Mouse (Mus musculus): ENCODE measurements around the gene 4930519P11Rik. TPM values are rescaled to one million over a fixed set of nuclear protein-coding genes. Genes with fewer than 3 reads are reported as not detected.

The 4930519P11Rik gene
- total and polyA plus RNA-seq, 3 experiments = not detected

- no peak overlapping the region for H3K27ac ChIP-seq (ENCODE audit: insufficient read depth, low read depth)
- dilution Hi-C loops (cut with MboI; ENCODE audit: extremely low pct_ligation_motif_present, extremely low pct_unique_long_range_greater_than_20kb, low sequenced_read_pairs) = no loop called here
- no peak overlapping the region for H3K4me3 ChIP-seq (replicated peaks in 1 of 3; ENCODE audit: low read depth in 2 of 3, low read length in 2 of 3, poor library complexity in 1 of 3)
- H3K4me1 ChIP-seq (ENCODE audit: control insufficient read depth in 1 of 2, insufficient read depth in 2 of 2) = no peaks in the 10 kb centered on the region
- H3K79me2 ChIP-seq (replicated peaks; ENCODE audit: control insufficient read depth, extremely low read depth, insufficient read depth, poor library complexity, severe bottlenecking) = no peaks in the 10 kb centered on the region
- in situ Hi-C loops (cut with MboI; ENCODE audit: low pct_ligation_motif_present, low pct_unique_long_range_greater_than_20kb, low sequenced_read_pairs) = no loop called here
- H3K9me3 ChIP-seq (replicated peaks; ENCODE audit: low read length) = no peaks in the 10 kb centered on the region
- H3K4me2 ChIP-seq (ENCODE audit: insufficient read depth, low read depth, poor library complexity, severe bottlenecking) = no peak overlapping the region
- no peak for DNase-seq (ENCODE audit: extremely low read depth)
- no peaks in the 10 kb centered on the region for H3K27me3 ChIP-seq (replicated peaks)
- H3K36me3 ChIP-seq (replicated peaks in 1 of 2; ENCODE audit: control insufficient read depth in 1 of 2, insufficient read depth in 1 of 2, low read length in 1 of 2) = peaks cover 5 to 30% of the 10 kb centered on the region in 2 experiments
- no peak overlapping the region for H3K9ac ChIP-seq (ENCODE audit: insufficient read depth, low read depth)
- TF ChIP-seq ZNF384 (IDR thresholded peaks at IDR 0.05; ENCODE audit: low read depth, low read length) = no peak
These were observed 22.0 kb downstream of the 4930519P11Rik start for GRCm38 (mm10) chr2:154591239-154591638.

GRCm38 (mm10) chr2:154589051-154589450, 24.2 kb downstream of the 4930519P11Rik start:
- no peaks in the 10 kb centered on the region for H3K9me3 ChIP-seq (replicated peaks; ENCODE audit: low read length)
- in situ Hi-C loops (cut with MboI; ENCODE audit: low pct_ligation_motif_present, low pct_unique_long_range_greater_than_20kb, low sequenced_read_pairs) = no loop called here
- peaks cover 2 to 21% of the 10 kb centered on the region in 2 experiments for H3K36me3 ChIP-seq (replicated peaks in 1 of 2; ENCODE audit: control insufficient read depth in 1 of 2, insufficient read depth in 1 of 2, low read length in 1 of 2)

GRCm38 (mm10) chr2:154586405-154586804, 26.8 kb downstream of the 4930519P11Rik start:
- DNase-seq (ENCODE audit: extremely low read depth) = peak; percentile 55
- Histone ChIP-seq H3K9me3 (replicated peaks; ENCODE audit: low read length) (no peaks in the 10 kb centered on the region), H3K4me2 (ENCODE audit: insufficient read depth, low read depth, poor library complexity, severe bottlenecking) (no peak overlapping the region), H3K4me3 (replicated peaks in 1 of 3; ENCODE audit: low read depth in 2 of 3, low read length in 2 of 3, poor library complexity in 1 of 3) (no peak overlapping the region), H3K4me1 (ENCODE audit: control insufficient read depth in 1 of 2, insufficient read depth in 2 of 2) (no peaks in the 10 kb centered on the region), H3K79me2 (replicated peaks; ENCODE audit: control insufficient read depth, extremely low read depth, insufficient read depth, poor library complexity, severe bottlenecking) (no peaks in the 10 kb centered on the region), H3K27me3 (replicated peaks) (no peaks in the 10 kb centered on the region), H3K27ac (ENCODE audit: insufficient read depth, low read depth) (no peak overlapping the region), H3K9ac (ENCODE audit: insufficient read depth, low read depth) (no peak overlapping the region), H3K36me3 (replicated peaks in 1 of 2; ENCODE audit: control insufficient read depth in 1 of 2, insufficient read depth in 1 of 2, low read length in 1 of 2) (peaks cover 2 to 15% of the 10 kb centered on the region in 2 experiments)
- dilution Hi-C loops (cut with MboI; ENCODE audit: extremely low pct_ligation_motif_present, extremely low pct_unique_long_range_greater_than_20kb, low sequenced_read_pairs) (no loop called here), in situ Hi-C loops (cut with MboI; ENCODE audit: low pct_ligation_motif_present, low pct_unique_long_range_greater_than_20kb, low sequenced_read_pairs) (no loop called here)
- peak; percentile 54 for TF ChIP-seq SMC3 (IDR thresholded peaks at IDR 0.05; ENCODE audit: low read depth, low read length)
- TF ChIP-seq RAD21 (IDR thresholded peaks at IDR 0.05; ENCODE audit: low read depth, low read length) = peak; percentile 63
- no peak for TF ChIP-seq POLR2AphosphoS2 (IDR thresholded peaks at IDR 0.05; ENCODE audit: low read depth, low read length)
- peak; percentile 11 to 60; a peak in 3 of 4 replicates for TF ChIP-seq CTCF (conservative IDR thresholded peaks at IDR 0.05 in 1 of 2, IDR thresholded peaks at IDR 0.05 in 1 of 2; ENCODE audit: low read depth in 2 of 2, low read length in 2 of 2)

More at GRCm38 (mm10) chr2:154589051-154589450, 24.2 kb downstream of the 4930519P11Rik start:
- Histone ChIP-seq H3K27ac (ENCODE audit: insufficient read depth, low read depth) (no peak overlapping the region), H3K27me3 (replicated peaks) (no peaks in the 10 kb centered on the region), H3K4me3 (replicated peaks in 1 of 3; ENCODE audit: low read depth in 2 of 3, low read length in 2 of 3, poor library complexity in 1 of 3) (no peak overlapping the region), H3K79me2 (replicated peaks; ENCODE audit: control insufficient read depth, extremely low read depth, insufficient read depth, poor library complexity, severe bottlenecking) (no peaks in the 10 kb centered on the region), H3K4me1 (ENCODE audit: control insufficient read depth in 1 of 2, insufficient read depth in 2 of 2) (no peaks in the 10 kb centered on the region), H3K4me2 (ENCODE audit: insufficient read depth, low read depth, poor library complexity, severe bottlenecking) (no peak overlapping the region), H3K9ac (ENCODE audit: insufficient read depth, low read depth) (no peak overlapping the region)
- DNase-seq (ENCODE audit: extremely low read depth) = no peak
- dilution Hi-C loops (cut with MboI; ENCODE audit: extremely low pct_ligation_motif_present, extremely low pct_unique_long_range_greater_than_20kb, low sequenced_read_pairs) = no loop called here
- TF ChIP-seq RAD21 (IDR thresholded peaks at IDR 0.05; ENCODE audit: low read depth, low read length) (no peak), MAX (IDR thresholded peaks at IDR 0.05; ENCODE audit: low read length) (no peak), ELF1 (IDR thresholded peaks at IDR 0.05; ENCODE audit: low read depth, low read length) (no peak), MAFK (IDR thresholded peaks at IDR 0.05; ENCODE audit: insufficient replicate concordance, low read length) (no peak), POLR2A (IDR thresholded peaks at IDR 0.05; ENCODE audit: low read depth, low read length) (no peak), POLR2AphosphoS2 (IDR thresholded peaks at IDR 0.05; ENCODE audit: low read depth, low read length) (no peak), JUND (conservative IDR thresholded peaks at IDR 0.05; ENCODE audit: low read depth, low read length) (no peak), RCOR1 (conservative IDR thresholded peaks at IDR 0.05; ENCODE audit: low read depth, low read length) (no peak), MAZ (IDR thresholded peaks at IDR 0.05; ENCODE audit: low read depth, low read length) (no peak), ZMIZ1 (IDR thresholded peaks at IDR 0.05; ENCODE audit: low read depth, low read length) (no peak), ZNF384 (IDR thresholded peaks at IDR 0.05; ENCODE audit: low read depth, low read length) (no peak), MEF2A (IDR thresholded peaks at IDR 0.05; ENCODE audit: borderline replicate concordance, low read depth, low read length) (no peak), ETS1 (conservative IDR thresholded peaks at IDR 0.05; ENCODE audit: low read depth, low read length) (no peak), USF2 (conservative IDR thresholded peaks at IDR 0.05; ENCODE audit: low read depth, low read length) (no peak), PAX5 (IDR thresholded peaks at IDR 0.05; ENCODE audit: low read length) (no peak), UBTF (IDR thresholded peaks at IDR 0.05; ENCODE audit: low read depth, low read length) (no peak), ZC3H11A (IDR thresholded peaks at IDR 0.05; ENCODE audit: low read depth, low read length) (no peak), SIN3A (IDR thresholded peaks at IDR 0.05; ENCODE audit: low read length) (no peak), MYC (IDR thresholded peaks at IDR 0.05; ENCODE audit: low read depth, low read length) (no peak)
